Mouse (Mus musculus) WW6 (cell line): ENCODE results near the gene Cdk2ap2.
"Not testable (repeated sequence)": the region's sequence is repeated elsewhere in the genome, so short reads cannot be mapped to it uniquely, and the experiment has no call there.

Experiments
- DNase-seq: peaks from one replicate; pipeline ENCODE4 v3.0.0-alpha.2; 2013; ENCODE audit warnings: low read depth, low spot score

The Cdk2ap2 gene

DNA sequence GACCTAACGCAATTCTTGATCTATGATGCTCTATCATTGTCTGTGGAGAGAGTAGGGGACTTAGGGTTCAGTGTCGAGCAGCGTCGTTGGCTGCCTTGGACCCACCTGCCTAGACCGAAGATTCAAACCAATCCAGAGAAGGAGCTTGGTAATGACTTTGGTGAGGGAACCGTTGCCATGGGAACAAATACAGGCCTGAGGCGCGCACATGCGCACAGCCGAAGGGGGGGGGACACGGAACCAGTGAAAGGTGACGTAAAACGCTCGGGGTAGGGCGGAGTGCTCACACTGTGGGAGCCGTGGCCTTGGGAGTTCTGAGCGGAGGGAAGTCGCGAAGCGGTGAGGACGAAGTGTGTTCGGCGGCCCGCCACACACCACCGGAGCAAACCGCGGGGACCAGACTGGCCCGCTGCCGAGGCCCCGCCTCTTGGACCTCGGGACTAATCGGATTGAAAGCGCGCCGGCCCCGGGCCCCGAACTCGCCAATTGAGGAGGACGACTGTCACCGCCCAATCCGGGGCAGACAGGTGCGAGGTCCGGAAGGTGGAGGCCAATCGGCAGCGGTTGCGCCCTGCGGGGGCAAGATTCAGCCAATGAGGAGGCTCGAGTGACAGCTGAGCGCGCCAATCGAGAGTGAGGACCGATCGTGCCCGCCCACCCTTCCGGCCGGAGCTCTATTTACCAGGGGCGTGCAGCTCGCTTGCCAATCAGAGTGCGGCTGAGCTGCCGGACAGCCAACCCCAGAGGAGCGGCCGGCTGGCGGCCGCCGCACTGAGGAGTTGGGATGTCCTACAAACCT lies at the start of gene Cdk2ap2:
TSS of gene Cdk2ap2 (plus strand) at position 541 of the 799 bp plus-strand sequence.
- DNase-seq = peak; percentile 98

DNA sequence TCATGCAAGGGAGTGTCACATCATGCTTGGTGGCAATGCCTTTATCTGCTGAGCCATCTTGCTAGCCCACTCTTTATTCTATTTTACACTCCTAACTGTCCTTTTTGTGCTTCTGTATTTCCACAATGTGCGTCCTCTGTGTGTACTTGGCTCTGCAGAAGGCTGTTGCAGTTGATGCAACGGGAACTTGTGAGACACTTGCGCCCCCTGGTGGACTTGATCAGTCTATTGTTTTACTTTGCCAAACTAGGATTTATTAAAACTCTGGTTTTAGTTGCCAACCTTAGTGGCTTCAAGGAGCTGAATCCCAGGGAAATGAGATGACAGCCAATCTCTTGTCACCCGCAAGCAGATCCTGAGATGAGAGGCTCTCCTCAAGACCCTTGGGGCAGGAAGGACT lies 49.1 kb upstream of the Cdk2ap2 start:
- no peak for DNase-seq

DNA sequence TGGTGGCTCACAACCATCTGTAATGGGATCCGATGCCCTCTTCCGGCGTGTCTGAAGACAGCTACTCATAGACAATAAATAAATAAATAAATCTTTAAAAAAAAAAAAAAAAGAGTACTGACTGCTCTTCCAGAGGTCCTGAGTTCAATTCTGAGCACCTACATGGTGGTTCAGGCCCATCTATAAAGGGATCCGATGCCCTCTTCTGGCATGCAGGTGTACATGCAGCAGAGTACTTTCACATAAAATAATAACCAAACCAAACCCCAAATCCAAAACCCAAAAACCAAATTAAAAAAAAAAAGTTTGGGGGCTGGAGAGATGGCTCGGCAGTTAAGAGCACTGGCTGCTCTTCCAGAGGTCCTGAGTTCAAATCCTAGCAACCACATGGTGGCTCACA lies 47.9 kb upstream of the Cdk2ap2 start:
- DNase-seq = not testable (repeated sequence)

DNA sequence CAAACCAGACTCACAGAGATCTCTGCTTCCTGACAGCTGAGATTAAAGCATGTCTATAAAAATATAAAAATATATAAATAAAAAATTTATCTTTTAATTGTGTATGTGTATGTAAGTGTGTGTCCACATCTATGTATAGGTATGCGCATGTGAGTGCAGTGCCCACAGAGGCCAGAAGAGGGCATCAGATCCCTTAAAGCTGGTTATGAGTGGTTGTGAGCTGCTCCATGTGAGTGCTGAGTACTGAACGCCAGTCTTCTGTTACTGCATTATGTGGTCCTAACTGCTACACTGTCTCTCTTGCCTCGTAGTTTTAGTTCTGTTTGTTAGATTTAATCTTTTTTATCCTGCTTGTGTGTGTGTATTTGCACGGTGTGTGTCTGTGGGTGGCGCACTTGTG lies 46.0 kb upstream of the Cdk2ap2 start:
- no peak for DNase-seq

DNA sequence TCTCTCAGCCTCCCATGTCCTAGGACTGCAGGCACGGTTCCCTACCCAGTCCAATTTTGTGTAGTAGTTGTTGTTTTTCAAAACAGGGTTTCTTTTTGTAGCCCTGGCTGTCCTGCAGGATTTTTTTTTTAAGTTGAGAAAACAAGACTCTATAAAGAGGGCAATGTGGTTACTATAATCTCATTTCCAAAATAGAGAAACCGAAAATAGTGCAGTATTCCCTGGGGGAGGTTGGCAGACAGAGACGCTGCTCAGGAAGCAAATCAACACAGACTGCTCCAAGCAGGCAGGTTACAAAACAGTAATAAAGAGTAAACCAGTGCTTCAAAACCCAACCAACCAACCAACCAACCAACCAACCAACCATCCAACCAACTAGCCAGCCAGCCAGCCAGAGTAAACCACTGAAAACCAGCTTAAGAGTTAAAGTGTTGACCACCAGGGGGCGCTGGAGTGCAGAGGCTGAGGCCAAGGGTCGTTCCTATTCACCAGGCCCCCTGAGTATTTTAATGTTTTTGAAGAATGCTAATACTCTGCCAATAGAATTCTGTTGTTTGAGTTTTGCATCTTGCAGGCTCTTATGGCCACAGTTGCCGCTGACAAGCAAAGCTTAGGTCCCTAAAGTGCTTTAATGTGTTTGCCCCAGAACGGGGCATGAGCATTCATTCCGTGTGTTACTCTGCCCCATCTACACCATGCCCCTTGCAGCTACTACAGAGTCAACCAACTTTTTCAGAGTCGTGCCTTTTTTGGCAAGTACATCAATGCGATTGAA lies 45.1 kb upstream of the Cdk2ap2 start:
- no peak for DNase-seq

DNA sequence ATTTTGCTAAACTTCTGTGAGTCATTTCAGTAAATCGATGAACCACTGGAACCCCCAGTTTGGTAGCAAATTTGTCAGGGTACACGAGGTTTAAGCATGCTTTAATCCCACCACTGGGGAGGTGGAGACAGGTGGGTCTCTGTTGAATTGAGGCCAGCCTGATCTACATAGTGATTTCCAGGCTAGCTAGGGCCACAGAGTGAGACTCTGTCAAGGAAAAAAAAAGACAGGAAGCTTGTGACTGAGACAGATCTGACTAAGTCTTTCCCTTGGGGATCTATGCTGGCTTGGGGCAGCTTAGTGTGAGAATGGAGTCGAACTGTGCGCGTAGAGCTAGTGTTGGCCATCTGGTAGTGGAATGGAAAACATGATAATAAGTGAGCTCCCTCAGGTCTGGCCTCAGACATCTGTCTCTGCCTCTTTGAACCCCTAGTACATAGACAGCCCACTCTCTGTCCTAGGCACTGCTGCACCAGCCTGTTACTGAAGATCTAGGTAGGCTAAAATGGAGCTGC lies 44.4 kb upstream of the Cdk2ap2 start:
- no peak for DNase-seq

DNA sequence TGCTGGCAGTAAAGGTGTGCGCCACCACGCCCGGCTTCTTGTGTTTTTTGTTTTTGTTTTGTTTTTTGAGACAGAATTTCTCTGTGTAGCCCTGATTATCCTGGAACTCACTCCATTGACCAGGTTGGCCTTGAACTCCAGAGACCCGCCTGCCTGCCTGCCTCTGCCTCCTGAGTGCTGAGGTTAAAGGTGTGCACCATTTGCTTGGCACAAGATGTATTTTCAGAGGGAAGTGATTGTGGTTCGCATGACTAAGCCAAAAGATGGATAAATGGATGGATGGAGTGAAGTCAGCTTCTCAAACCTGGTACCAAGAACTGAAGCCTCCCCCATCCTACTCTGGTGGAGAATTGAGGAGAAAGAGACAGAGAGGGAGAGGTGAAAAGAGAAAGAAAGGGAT lies 42.4 kb upstream of the Cdk2ap2 start:
- DNase-seq = no peak

DNA sequence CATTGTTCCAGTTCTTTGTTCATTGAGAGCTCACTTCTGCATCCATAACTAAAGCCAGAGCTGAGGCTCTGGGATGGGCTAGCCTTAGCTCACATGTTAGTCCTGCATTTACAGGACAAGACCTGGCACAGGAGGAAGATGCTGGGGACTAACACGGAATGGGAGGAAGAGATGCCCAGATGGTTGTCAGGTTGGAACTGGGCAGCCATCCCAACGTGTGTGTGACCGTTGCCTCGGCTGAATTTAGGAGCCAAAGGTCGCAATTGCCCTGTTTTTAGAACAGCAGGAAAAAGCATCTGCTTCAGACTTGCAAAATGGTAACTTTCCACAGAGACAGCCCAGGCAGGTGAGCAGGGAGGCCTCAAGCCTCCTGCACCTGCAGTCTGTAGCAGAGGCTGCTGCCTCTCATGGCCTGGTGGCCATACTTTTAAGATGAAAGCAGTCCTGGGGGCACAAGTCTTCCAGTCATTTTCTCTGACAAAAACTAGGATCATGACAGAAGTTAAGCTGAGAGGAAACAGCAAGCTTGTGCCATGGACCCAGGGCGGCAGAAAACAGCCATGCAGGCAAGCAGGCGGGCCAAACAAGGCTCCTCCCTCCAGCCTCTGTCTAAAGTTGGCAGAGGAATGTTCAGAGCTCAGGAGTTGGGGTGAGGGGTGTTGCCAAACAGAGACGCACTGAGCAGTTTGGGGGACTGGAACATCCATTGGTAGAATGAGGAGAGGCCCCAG lies 41.6 kb upstream of the Cdk2ap2 start:
- DNase-seq = no peak

DNA sequence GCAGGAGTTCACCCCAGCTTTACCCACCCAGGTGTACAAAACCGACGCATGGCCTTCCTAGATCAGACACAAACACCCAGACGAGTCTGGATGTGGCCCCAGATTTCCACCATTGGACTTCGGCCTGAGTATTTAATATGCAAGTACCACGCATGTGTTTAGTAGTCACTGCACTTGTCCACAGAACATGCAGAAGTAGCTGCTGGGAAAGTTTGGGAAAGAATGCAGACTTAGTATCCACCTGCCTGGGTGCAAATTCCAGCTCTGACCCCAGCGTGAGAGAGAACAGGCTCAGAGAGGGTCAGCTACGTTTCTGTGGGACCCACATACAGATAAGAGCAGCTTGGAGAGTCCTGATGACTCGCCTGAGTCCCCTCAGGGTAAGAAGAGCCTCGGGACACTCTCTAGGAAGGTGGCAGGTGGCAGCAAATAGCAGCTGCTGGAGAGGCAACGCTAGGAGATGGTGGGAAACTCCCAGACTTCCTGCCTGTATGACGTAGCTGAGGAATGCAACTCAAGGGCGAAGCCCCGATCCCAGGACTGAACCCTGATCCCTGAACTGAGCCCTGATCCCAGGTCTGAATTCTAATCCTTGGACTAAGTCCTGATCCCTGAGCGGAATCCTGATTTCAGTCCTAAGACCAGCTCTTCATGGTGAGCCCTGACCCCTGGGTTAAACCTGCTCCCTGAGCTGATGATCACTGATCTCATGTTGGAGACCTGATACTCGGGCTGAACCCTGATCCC lies 40.9 kb upstream of the Cdk2ap2 start:
- DNase-seq = no peak

DNA sequence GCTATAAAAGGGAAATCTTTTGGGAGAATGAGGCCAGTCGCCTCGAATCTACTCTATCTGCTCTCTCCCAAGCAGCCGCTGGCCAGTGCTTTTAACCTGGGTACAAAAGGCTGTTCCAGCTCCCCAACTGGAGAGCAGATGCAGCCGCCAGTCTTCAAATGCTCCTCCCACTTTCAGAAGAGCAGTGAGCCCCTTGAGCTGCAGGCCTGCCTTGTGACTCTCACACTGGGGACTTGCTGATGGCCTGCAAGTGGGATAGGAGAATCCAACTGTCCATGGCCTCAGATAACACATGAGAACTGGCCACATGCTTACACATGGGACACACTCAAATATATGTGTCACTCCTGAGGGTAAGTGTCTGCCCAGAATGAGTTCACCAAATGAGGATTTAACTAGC lies 40.3 kb upstream of the Cdk2ap2 start:
- DNase-seq = no peak

DNA sequence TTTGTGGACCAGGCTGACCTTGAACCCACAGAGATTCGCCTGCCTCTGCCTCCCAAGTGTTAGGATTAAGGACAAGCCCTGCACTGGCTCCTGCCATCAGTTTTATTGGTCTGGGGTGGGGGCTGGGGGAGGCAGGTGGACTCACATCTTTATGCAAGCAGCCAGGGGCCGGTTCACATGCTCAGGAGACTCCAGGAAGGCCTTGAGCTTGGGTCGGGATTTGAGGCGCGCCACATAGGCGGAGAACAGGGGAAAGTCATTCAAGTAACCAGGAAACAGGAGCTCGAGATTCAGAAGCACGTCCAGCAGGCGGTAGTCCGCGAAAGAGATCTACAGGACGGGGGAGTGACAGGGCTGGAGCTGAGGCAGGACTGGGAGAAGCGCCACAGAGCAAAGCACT lies 39.6 kb upstream of the Cdk2ap2 start:
- no peak for DNase-seq

DNA sequence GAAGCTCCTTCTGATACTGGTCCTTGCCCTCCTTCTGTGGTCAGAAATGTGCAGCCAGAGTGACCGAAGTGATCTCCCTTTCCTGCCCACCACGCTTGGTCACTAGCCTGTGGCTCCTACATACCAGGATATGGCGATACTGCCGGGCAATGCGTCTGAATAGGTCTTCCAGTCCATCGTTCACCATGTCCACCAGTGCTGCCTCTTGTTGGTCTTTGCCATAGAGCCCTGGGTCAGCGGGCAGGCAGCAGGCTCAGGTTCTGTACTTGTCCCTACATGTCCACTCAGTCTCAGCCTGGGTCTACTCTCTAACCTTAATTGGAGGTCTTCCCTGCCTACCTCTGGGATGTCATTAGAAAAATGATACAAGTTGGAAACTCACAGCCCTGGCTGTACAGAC lies 39.0 kb upstream of the Cdk2ap2 start:
- no peak for DNase-seq

DNA sequence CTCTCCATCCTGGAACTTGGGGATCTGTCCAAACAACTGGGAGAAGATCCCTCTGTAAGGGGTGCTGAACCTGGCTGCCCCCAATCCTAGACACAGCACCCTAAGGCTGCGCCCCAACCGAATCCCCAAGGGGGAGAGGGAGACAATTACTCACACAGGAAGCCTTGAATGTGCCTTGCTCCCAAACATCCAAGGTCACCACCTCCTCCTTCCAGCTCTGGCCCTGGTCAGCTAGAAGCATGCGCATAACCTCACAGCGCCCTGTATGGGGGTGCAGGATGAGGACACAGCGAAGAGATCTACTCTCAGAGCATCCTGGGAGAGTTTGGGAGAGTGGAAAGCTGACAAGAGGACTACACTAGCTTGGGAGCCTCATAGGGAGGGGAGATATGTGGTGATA lies 38.4 kb upstream of the Cdk2ap2 start:
- no peak for DNase-seq

DNA sequence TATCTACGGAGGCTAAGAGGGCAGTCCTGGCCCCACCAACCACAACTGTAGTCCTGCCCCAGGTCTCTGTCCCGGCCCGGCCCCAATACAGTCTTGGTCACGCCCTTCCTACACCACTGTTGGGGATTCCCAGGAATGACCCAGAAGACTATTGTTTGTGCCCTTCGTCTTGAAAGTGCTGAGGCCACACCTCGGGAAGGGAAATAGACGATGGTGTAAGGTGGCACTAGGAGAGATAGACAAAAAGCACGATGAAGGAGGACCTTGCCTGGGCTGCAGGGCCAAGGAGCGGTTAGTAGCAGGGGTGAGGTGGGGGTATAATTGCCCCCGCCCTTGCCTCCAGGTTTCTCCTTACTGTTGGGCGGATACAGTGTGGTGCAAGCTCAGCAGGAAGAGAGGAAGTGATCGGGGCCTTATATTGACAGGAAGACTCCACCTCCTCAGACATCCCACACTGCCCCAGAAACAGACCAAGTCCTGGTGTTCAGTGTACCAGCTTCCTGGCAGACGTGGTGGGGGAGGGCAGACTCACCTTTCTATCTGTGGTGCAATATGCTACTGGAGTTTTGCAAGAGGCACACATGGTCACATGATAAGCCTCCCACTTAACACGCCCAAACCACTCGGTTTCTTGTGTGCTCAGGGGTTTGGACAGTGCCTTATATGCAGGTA lies 37.8 kb upstream of the Cdk2ap2 start, which contains the start of gene Gstp3:
TSS of gene Gstp3 (minus strand) at position 501 of the 672 bp plus-strand sequence.
- no peak for DNase-seq

DNA sequence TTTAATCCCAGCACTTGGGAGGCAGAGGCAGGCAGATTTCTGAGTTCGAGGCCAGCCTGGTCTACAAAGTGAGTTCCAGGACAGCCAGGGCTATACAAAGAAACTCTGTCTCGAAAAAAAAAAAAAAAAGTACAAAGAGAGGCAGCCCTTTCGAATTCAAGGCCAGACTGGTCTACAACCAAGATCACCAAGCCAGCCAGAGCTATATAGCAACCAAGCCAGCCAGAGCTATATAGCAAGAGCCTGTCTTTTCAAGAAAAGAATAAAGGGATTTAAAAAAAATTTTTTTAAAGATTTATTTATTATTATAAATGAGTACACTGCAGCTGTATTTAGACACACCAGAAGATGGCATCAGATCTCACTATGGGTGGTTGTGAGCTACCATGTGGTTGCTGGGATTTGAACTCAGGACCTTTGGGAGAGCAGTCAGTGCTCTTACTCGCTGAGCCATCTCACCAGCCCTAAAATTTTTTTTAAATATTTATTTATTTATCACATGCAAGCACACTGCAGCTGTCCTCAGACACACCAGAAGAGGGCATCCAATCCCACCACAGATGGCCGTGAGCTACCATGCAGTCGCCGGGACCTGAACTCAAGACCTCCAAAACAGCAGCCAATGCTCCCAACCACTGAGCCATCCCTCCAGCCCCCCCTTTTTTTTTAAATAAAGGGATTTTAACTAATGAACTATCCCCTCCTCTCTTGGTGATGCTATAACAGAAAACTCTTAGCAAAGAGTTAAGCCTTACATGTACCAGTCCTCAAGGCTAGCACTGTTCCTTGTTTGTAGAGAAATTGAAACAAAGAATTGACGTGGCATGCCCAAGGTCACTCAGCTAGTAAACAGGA lies 36.7 kb upstream of the Cdk2ap2 start:
- DNase-seq = not testable (repeated sequence)

DNA sequence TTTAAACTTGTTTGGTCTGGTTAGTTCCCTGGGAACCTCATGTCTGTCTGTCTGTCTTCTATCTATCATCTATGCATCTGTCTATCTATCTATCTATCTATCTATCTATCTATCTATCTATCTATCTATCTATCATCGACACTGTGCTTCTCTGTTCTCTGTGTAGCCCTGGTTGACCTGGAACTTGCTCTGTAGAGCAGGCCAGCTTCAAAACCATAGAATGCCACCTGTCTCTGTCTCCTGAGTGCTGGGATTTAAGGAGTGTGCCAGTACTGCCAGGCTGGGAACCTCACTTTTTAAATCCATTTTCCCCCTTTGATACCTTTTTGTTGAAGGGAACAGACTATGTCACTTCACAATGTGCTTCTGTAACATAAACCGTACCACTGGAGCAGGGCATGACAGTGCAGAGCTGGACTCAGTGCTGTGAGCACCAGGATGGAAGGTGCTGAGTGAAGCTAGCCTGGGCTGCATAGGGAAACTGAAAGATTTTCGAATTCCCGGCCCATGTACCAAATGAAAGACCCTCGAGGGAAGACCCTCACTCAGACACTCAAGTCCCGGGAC lies 36.0 kb upstream of the Cdk2ap2 start:
- no peak for DNase-seq

DNA sequence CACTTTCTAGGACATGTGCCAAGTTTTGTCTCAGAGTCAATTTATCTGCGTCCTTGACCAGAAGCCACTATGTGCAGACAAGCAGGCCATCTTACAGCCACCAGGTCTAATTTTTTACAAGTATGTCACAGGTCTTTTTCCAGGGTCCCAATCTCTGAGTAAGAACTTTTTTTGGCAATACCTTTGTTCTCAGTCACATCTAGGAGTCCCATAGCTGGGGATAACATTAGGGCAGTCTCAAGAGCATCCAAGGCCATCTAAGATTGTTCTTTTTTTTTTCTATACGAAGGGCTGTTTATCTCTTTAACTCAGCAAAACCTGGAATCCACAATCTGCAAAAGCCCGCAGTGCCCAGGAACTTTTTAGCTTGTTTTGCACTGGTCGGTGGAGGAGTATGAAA lies 33.6 kb upstream of the Cdk2ap2 start:
- not testable (repeated sequence) for DNase-seq

DNA sequence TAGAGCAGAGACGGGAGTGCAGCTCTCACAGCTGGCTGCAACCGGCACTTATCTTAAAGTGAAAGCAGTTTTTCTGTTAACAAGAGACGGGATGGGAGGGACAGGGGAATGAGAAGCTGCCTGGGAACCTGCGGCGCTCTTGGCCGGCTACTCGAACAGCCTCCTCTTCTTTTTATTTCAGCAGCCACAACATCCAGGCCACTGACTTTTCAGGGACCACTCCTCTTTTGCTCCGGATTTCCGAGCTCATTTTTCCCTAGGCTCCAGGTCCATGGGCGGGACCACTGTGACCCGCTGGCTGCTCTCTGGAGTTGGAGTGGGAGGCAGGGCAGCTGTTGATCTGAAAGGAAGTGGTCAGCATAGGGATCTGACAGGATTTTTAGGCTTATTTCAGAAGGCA lies 32.5 kb upstream of the Cdk2ap2 start:
- not testable (repeated sequence) for DNase-seq

DNA sequence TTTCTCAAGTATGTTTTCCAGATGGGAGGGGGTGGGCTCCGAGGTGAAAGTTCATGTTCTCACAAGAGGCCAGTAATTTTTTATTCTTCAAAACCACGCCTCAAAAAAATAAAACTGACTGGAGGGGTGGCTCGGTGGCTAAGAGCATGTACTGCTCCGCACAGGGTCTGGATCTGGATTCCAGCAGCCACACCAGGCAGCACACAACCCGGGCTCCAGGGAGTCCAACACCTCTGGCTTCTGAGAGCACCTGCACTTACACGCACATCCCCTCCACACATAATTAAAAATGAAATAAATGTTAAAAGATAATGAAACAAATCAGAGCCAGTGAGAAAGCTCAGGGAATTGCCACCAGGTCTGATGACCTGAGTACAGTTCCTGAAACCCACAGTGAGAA lies 30.7 kb upstream of the Cdk2ap2 start:
- no peak for DNase-seq
